Mouse (Mus musculus) thymus, adult 2 months (tissue): ENCODE measurements around the gene Gm9821.

Experiments used
- CTCF ChIP-seq: fragments of 200-500 bp; IDR thresholded peaks from 2 replicates; pipeline ENCODE4 v1.5.1; 2012; ENCODE audit warnings: mild to moderate bottlenecking, control low read depth, low read length, moderate library complexity, borderline replicate concordance; ENCODE audit not compliant: control insufficient read depth, poor library complexity, insufficient read depth; ENCODE audit errors: extremely low read depth
- POLR2A ChIP-seq: fragments of 200-500 bp; IDR thresholded peaks from 2 replicates; pipeline ENCODE4 v1.6.1; 2012; ENCODE audit warnings: mild to moderate bottlenecking, low read length, control low read depth, moderate library complexity; ENCODE audit not compliant: control insufficient read depth, poor library complexity, insufficient read depth; ENCODE audit errors: extremely low read depth

DNA sequence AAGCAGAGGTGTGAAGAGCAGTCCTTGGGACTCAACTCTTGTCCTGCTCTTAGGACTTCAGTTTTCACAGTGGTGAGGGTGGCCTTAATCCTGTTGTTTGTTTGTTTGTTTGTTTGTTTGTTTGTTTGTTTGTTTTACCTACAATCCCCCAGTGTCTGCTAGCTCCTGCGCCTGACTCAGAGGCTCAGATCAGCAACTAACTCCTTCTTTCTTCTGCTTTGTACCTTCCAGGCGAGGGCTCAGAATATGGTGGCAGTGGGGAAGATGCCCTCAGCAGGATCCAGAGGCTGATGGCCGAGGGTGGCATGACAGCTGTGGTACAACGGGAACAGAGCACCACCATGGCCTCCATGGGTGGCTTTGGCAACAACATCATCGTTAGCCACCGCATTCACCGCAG is 28.4 kb upstream of the Gm9821 start:
- TF ChIP-seq POLR2A (no peak), CTCF (no peak)
